Mouse (Mus musculus) layer of hippocampus, postnatal 36 days (tissue): ENCODE results near the gene Syngap1. TPM values are rescaled to one million over a fixed set of nuclear protein-coding genes. Genes with fewer than 3 reads are reported as not detected.
"Not testable (repeated sequence)": the region's sequence is repeated elsewhere in the genome, so short reads cannot be mapped to it uniquely, and the experiment has no call there.

Experiments
- DNase-seq, 2 experiments: peaks; one replicate each; pipeline ENCODE4 v3.0.0; 2022
- total RNA-seq, 2 experiments: library from RNA; stranded (reverse); gene quantifications; 2 replicates each; pipeline ENCODE4 v1.2.3; 2021

Syngap1 gene
- total RNA-seq, 2 experiments from 2014 or later, result 449 to 485 TPM

- DNase-seq, result no peak
These were observed 15.3 kb downstream of the Syngap1 start for GRCm38 (mm10) chr17:26956309-26956708.

GRCm38 (mm10) chr17:26956895-26957294 lies 15.8 kb downstream of the Syngap1 start:
- DNase-seq, result no peak

- DNase-seq, result no peak
These were observed 16.8 kb downstream of the Syngap1 start for GRCm38 (mm10) chr17:26957872-26958271.

- DNase-seq, result no peak
These were observed 17.8 kb downstream of the Syngap1 start for GRCm38 (mm10) chr17:26958880-26959279.

- DNase-seq, result no peak
These were observed 18.8 kb downstream of the Syngap1 start for GRCm38 (mm10) chr17:26959815-26960214.

- peak in 1 of 2 experiments; percentile 3 for DNase-seq
These were observed 20.7 kb downstream of the Syngap1 start for GRCm38 (mm10) chr17:26961572-26962240.

GRCm38 (mm10) chr17:26966993-26967392 lies 25.9 kb downstream of the Syngap1 start:
- DNase-seq, result no peak

GRCm38 (mm10) chr17:26967477-26967876 lies 26.4 kb downstream of the Syngap1 start:
- no peak for DNase-seq

- DNase-seq, result no peak
These were observed 27.2 kb downstream of the Syngap1 start for GRCm38 (mm10) chr17:26968200-26968611.

GRCm38 (mm10) chr17:26969257-26969656 lies 28.2 kb downstream of the Syngap1 start:
- no peak for DNase-seq

GRCm38 (mm10) chr17:26970221-26970620 lies 29.2 kb downstream of the Syngap1 start:
- no peak for DNase-seq

- no peak for DNase-seq
These were observed 30.3 kb downstream of the Syngap1 start for GRCm38 (mm10) chr17:26971247-26971905.

GRCm38 (mm10) chr17:26972107-26972506 lies 31.1 kb downstream of the Syngap1 start:
- DNase-seq, result no peak

- peak; percentile 96 for DNase-seq
These were observed 31.9 kb downstream of the Syngap1 start, which contains the start of gene Zbtb9 for GRCm38 (mm10) chr17:26972703-26973574. TSS of gene Zbtb9 (plus strand) at chr17:26973167.

GRCm38 (mm10) chr17:26974547-26974946 lies 33.5 kb downstream of the Syngap1 start:
- no peak for DNase-seq

GRCm38 (mm10) chr17:26975415-26975814 lies 34.4 kb downstream of the Syngap1 start:
- no peak for DNase-seq

- not testable (repeated sequence) for DNase-seq
These were observed 36.3 kb downstream of the Syngap1 start for GRCm38 (mm10) chr17:26977354-26977753.

GRCm38 (mm10) chr17:26979426-26979825 lies 38.4 kb downstream of the Syngap1 start:
- no peak for DNase-seq

- no peak for DNase-seq
These were observed 40.0 kb downstream of the Syngap1 start for GRCm38 (mm10) chr17:26981050-26981449.

- no peak for DNase-seq
These were observed 42.3 kb downstream of the Syngap1 start for GRCm38 (mm10) chr17:26983382-26983781.

GRCm38 (mm10) chr17:26985503-26986179 lies 44.6 kb downstream of the Syngap1 start:
- DNase-seq, result no peak

- no peak for DNase-seq
These were observed 49.5 kb downstream of the Syngap1 start for GRCm38 (mm10) chr17:26990521-26990920.
